Mouse (Mus musculus) T-helper 1 cell (primary cell): Measurements from ENCODE around the gene Tex12.

Source experiments
- in situ Hi-C: fragments of 300-600 bp; cut with MboI, MseI; formaldehyde crosslinking; loops from one replicate; pipeline ENCODE4 v1.15.1; 2025; ENCODE audit warnings: high pct_unique_total_duplicates

Tex12 gene

DNA sequence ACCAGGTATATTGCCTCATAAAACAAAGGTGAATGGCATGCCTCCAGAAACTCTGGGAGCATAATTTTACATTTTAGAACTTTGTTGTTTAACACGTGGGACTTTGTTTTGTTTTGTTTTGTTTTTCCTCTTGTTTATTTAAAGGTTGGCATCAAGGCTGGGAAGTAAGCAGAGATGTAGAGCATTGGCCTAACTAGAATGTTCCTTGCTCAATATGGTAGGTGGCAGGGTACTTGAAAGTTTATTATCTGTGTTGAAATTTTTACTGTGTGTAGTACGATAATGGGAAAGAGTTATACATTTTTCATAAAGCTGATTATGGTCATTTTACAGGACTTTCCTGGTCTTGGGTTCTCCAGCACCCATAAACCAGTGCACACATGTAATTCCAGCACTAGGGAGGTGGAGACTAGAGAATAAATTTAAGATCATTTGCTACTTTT is 814 bp upstream of the Tex12 start:
- in situ Hi-C loops: no loop called here

DNA sequence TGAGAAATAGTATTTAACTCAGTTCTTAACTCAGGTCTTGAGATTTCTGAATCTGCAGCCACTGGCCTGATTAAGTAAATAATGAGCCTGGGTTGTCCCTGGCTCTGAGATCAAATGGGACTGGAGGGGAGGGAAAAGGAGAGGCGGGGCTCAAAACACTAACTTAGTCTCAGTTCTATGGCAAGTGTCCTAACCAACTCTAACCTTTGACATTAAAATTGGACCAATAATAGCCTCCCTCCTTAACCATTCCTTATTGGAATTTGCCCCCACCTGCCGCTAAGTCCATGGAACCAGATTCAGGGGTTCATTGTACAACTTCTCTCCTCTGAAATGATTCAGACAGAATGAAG is 6.1 kb downstream of the Tex12 start, which contains the start of gene Bco2:
TSS of gene Bco2 (minus strand) at position 88 of the 353 bp plus-strand sequence.
- in situ Hi-C loops: no loop called here

DNA sequence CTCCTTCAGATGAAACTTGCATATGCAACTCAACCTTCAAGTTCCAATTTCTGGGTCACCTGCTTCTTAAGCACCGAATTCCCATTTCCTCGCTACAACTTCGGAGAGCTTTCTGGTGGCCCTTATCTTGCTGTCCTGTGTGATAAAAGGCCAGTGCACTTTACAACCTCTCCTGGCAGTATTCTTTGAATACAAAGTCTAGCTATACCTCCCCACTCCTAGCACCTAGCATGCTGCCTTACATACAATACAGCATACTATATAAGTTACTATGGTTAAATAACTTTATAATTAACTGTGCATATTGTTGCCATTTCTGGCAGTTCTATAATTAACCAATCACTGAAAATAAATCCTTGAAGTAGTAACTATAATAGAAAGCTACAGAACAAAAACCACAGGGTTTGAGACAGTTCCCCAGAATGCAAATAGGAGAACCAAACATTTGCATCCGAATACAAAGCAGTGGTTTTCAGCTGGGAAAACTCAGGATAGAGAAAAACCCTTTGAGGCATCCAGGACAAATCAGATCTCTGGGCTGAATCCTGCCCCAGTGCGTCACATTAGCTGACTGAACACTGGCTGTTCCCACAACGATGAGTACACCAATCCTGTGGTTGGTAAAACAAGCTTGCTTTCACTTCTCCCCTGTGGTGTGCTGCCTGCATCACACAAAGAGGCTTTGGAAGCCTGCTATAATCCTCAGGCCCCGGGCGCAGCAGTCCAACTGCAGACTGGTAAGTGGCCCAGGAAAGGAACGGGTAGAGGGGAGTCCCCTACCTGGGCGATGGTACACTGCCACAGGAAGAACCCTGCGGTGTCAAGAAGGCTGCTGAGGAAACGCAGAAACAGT is 6.7 kb downstream of the Tex12 start, which contains the start of gene Il18:
TSS of gene Il18 (plus strand) at position 587 of the 853 bp plus-strand sequence.
- in situ Hi-C loops: no loop called here

DNA sequence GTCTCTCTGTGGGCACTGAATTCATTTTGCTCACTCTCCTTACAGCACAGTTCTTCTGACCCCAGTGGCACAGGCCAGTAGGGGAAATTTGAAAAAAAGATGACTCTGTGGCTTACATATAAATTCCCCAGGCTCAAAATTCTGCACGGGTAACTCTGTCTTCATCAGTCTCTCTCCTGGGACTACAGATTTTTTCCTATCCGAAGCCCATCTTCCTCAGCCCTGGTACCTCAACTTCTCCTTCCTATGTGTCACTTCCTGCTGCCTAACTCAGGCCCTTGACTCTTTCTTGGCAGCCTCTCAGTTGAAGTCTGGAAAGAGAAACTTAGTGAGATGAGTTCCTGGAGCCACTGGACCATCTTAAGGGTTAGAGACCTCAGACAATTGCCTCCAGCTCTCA is 7.6 kb downstream of the Tex12 start:
- in situ Hi-C loops: no loop called here

DNA sequence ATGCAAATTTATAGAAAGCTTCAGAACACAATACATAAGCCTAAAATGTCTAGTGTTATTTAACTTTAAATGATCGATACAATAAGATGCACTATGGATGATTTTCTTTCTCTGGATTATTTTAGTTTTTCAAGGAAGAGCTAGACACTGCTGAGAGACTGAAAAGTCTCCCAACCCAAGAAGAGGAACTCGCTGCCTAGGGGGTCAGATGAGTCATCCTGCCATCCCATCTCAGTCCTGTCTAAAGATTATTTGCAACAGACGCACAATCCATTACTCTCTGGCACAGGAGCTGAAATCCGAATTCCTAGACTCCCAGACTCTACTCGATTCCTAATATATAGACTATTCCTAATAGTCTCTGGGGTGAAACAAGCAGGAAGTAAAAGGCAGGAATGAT is 8.9 kb downstream of the Tex12 start:
- in situ Hi-C loops: no loop called here

DNA sequence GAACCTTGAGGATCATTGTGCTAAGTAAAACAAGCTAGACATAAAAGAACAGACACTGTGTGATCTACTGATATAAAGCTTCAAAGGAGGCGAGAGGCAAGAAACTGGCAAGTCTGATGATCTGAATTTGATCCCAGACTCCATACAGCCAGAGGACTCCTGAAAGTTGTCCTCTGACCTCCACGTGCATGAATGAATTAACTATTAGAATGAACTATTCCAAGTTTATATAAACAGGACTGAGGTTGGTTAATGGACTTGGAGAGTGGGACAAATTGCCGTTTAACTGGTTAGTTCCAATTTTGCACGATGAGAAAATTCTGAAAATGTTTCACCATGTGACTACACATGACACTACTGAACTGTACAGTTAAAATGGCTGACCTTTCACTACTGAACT is 12.2 kb downstream of the Tex12 start:
- in situ Hi-C loops: no loop called here

DNA sequence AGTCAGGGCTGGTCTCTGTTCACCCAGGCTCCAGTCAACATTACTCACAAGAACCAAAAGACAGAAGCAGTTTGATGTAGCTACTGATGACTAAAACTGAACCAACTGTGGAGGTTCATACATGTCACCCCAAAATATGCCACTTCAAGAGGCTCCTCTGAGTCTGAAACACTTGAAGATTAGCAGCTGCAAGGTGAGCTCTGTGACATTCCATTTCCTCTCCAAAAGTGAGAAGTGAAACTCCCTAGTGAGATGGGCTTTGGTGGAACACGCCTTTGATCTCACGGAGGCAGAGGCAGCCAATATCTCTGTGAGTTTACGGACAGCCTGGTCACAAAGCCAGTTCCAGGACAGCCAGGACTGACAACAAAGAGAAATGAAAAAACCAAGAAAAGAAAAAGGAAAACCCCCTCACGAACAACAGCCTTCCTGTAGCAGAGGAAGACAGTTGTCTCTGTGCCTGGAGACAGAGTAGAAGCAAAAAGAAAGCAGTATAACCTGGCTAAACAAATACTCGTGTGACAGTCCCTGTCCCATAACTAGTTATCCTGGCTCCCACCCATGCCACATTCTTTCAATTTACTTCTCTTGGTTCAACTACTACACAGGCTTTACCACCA is 13.2 kb downstream of the Tex12 start:
- in situ Hi-C loops: no loop called here

DNA sequence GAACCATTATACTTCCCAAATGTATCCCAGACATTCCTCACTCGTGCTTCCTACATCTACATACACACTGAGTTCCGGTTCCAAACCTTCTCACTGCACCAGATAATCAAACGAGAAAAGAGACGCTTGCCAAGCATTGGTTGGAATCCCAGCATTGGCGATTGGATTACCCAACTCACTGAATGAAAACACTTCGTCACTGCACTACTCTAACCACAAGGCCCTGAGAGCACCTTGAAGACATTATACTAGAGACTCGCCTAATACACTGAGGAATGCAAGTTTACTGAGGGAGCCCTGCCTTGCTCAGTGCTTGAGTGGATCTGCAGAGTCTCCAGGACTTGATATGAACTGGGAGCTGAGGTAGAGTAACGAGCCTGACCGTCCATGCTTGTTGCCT is 18.7 kb downstream of the Tex12 start:
- in situ Hi-C loops: no loop called here

DNA sequence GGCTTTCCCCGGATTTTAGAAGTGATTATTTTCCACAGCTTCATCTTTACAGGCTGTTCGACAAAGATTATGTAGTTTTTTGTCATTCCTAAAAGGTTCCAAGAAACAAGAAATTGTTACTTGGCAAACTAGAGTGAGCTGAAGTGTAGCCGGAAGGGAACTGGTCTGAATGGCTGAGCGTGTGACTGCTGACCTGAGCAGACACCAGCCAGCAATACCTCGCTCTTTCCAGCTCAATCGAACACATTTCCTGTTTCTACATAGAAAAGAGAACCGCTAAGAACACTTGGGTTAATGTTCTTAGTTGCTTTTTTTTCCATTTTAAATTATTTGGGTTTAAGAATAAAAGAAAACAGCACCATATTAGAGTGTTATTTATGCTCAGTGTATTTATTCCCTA is 21.0 kb downstream of the Tex12 start:
- in situ Hi-C loops: no loop called here

DNA sequence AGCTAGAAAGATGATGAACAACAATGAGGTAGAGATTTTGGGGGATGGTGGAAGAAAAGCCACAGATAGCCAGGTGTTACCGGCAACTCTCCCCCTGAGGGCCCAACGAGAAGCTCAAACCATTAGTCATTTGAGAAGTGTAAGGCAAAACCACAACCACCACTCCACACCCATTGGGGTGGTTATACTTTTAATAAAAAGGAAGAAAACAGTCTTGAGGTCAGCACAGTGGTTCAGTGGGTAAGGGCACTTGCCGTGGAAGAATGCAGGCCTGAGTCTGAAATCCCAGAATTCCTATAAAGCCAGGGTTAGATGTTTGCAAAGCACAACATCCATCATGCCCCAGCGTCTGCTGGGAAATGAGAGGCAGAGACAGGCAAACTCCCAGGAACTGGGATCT is 23.8 kb downstream of the Tex12 start:
- in situ Hi-C loops: no loop called here

DNA sequence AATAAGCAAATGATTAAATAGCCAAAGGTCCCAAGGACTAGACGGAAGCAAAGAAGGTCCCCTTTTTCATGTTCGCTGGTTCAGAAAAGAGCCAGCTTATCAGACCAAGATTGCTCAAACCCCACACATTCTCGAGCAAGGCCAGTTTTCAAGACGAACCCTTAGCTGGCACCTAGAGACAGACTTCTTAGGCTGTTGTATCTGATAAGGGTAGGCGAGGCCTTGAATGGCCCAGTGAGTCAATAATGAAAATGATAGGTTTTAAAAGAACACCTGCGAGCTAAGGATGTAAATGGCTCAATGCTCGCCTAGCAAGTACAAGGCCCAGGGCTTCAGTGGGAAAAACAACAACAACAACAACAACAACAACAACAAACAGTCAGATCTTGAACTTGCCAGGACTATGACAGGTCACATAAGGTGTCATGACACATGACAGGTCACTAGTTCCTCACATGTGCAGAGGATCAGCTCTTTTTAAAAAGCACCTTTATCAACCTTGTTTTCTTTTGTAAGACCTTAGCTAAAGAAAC is 24.5 kb downstream of the Tex12 start:
- in situ Hi-C loops: no loop called here

DNA sequence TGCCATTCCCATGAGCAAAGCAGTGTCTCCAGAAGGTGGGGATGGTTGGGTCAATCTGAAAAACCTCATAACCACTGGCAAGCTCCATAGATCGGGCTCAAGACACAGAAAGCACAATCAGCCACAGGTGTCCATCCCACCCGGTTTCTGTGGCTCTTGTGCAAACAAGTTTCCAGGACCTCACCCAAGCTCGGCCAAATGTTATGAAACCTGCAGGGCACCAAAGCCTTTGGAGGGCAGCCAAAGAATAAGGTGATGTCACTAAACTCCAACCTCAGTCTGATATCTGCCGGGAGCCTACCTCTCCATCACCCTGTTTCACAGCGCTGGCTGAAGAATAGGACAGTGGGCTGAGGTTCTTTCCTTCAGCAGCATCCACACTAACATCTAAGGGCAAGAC is 25.2 kb downstream of the Tex12 start:
- in situ Hi-C loops: no loop called here

DNA sequence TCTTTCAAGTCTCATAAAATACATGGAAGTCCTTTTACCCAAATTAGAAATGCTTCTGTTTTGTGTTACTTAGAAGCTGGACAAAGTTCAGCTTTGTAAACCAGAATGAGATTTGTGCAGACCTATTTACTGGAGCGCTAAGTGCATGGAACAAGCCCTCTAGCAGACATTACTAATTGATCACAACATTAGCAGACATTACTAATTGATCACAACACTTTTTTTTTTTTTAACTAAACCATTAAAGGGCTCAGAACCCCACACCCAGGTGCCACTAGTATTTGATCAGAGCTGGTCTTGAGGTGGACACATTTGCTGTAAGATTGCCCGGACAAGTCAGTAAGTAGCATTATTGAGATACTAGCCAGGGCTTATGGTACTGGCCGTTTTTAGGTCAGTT is 27.3 kb downstream of the Tex12 start:
- in situ Hi-C loops: no loop called here

DNA sequence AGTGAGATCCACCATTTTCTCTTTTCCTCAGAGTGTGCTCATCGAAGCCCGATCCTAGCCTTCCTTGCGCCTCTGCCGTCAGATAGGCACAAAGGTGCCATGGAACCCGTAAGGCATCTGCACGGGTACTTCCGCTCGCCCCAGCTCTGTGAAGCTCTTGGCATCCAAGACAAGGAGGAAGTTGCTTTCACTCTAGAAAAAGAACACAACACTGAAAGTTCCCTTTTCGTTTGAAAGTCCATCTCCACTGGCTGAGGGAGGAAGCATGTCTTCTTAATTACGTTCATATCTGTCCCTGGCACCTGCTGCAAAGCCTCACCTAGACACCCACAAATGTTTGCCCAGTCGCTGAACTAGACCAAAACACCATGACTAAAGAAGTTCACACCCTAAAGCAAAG is 27.8 kb downstream of the Tex12 start:
- in situ Hi-C loops: no loop called here

DNA sequence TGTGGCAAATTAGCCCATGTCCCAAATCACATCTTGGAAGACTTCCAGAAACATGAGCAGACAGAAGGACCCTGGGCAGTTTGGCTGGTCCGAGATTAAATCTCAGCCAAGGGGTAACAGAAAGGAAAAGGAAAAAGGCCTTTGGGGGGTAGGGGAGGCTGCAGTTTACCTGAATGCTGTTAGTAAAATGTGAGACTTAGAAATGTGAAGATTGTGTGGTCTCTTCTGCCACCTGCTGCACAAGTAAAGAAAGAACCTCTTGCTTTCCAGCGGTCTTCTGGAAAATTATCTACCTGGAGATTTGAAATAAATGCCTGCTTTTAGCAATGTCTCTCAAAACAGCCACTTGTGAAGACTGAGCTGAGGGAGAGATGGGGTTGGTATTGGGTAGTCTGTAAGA is 30.2 kb downstream of the Tex12 start:
- in situ Hi-C loops: no loop called here

DNA sequence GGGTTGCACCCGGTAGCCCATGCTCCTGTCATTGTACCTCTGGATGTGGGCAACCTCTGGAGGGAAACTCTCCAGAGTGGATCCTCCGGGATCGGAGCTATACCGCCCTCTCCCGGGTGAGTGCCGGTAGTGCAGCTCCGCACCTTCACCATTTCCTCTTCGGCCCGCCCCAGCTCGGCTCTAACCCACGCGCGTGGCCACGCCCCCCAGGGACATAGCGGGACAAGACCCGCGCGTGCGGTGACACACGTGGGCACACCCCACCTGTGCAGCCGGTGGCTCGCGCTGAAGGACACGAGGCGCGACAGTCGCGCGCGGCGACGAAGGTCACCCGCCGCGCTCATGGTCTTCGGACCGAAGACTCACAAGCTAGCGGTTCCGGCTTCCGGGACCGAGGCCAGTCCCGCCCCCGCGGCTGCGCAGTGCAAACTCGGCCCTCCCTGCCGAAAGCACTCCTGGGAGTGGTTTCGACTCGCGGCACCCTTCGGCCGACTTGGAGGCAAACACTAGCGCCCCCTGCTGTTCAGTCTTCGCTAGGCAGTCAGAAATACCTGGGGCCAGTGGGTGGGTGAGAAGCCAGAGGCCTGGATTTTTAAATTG is 32.7 kb downstream of the Tex12 start, which contains the start of gene Pts:
TSS of gene Pts (minus strand) at position 432 of the 600 bp plus-strand sequence.
- in situ Hi-C loops: loop anchor here (5.0 kb wide), 2 partner anchors 64 to 76 kb away; no protein-coding TSS in a partner anchor

DNA sequence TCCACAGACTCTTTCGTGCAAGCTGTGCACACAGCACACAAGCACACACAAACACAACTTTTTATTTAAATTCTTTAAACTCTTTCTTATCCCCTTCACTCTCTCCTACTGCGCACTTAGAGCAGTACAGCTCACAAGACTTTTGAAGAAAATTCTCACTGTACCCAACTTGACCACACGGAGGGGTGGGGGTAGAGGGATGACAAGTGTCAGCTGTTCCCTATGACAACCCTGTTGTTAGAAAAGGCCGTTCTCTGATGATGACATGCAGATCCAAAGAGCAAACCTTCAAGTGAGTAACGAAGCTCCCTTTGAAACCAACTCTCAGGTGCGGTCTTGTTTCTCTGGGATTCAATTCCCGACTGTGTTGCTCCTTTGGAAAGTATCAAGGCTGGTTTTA is 33.3 kb downstream of the Tex12 start:
- in situ Hi-C loops: loop anchor here (5.0 kb wide), 2 partner anchors 64 to 76 kb away; no protein-coding TSS in a partner anchor

DNA sequence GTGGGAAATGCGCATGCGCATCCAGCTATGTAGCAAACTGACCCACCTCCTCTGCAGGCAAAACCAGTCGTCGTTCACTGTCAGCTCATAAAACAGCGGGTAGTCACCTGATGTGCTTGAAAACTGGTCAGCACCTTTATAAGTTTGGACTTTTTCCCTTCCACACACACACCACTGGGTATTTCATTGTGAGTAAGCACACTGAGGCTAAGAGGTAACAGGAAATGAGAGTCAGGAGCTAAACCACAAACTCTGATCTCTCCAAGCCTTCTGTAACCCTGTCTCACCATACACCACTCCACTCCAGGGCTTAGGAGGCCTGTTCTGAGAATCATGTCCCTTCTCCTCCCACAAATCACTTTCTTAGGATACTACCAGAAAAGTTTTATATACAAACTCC is 35.5 kb downstream of the Tex12 start:
- in situ Hi-C loops: loop anchor here (5.0 kb wide), 2 partner anchors 67 to 73 kb away; no protein-coding TSS in a partner anchor

DNA sequence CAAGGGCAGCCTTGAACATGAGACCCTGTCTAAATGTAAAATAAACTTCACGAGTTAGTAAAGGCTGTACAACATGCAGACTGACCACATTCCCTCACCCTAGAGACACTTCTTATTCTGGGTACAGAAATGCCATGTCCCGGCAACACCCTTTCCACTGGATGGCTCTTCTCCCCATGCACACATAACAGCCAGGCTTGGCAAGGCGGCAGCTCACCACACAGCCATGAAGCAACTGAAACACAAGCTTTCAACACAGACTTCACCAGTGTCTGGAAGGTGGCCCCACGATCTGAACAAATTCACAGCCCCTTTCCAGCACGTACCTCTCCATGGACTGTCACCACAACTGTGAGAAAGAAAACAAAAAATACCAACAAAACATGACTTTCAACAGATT is 36.2 kb downstream of the Tex12 start:
- in situ Hi-C loops: loop anchor here (5.0 kb wide), 2 partner anchors 67 to 73 kb away; no protein-coding TSS in a partner anchor

DNA sequence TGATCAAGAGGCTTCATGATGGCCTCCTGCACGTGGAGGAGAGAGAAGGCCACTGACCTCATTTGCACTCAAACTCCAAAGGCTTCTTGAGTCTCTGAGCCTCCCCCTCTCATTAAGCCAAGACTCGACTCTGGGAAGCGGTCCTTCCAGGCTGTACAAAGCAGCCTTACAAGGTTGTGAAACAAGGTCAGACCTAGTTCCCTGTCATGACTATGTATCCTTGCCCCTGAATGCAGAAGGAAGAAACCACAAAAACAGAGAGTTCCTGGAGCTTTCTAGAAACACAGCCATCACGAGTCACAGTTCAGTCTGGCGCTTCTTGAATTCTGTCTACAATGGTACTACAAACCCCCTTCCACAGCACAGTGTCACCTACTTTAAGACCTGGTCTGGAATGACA is 38.6 kb downstream of the Tex12 start:
- in situ Hi-C loops: no loop called here

DNA sequence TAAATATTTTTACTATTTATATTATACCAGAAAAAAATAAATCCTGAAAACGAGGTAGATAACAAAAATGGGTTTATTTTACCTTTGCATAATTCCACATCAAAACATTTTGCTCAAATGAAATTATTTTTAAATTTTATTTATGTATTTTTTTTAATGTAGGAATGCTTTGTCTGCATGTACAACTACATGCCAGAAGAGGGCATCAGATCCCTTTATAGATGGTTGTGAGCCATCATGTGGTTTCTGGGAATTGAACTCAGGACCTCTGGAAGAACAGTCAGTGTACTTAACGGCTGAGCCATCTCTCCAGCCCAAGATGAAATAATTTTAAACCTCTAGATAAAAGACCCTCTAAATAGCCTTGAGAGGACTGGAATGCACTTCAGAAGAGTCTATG is 39.6 kb downstream of the Tex12 start:
- in situ Hi-C loops: no loop called here

DNA sequence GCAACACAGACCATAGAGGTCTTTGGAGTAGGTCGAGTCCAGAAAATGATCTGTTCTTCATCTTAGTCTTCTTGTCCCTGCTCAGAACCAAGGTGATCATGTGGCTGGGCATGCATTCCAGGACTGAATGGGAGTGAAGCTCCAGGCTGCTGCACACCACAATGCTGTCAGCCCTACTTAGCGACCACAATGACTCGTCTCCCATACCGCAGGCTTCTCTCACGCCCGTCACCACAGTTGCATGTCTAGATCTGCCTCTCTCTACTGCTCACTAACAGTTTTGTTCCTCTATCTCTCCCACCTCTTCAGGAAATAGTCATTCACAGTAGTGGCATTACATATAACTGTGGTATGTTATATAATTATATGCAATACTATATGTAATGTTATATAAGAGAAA is 40.4 kb downstream of the Tex12 start:
- in situ Hi-C loops: no loop called here
